Mouse (Mus musculus) T-cell, adult 2 months (primary cell): Measurements from ENCODE around the gene Mrpl35.
A peak's percentile ranks its signal among the peaks of the same experiment; 100 is the strongest.
"Not testable (repeated sequence)": the region's sequence is repeated elsewhere in the genome, so short reads cannot be mapped to it uniquely, and the experiment has no call there.

Experiments used
- DNase-seq: peaks from one replicate; pipeline ENCODE4 v3.0.0; 2022; ENCODE audit warnings: low spot score

Gene Mrpl35

GRCm38 (mm10) chr6:71826869-71827268, at the start of gene Mrpl35:
TSS of gene Mrpl35 (minus strand) at chr6:71826969.
- no peak for DNase-seq

DNA sequence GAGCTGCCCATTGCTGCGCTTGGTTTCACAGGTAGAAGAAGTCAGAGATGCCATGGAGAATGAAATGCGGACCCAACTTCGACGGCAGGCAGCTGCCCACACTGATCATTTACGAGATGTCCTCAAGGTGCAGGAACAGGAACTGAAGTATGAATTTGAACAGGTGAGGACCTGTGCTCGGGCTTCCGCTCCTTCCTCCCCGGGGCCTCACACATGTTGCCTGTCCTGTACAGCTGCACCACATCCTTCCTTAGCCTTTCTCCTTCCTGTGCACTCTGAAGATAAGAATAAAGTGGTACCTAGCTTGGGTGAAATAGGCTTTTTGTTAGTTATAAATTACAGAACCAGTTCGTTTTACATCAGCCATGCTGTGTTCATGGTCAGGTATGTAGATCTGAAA, 44.6 kb upstream of the Mrpl35 start:
- peak; percentile 27 for DNase-seq

DNA sequence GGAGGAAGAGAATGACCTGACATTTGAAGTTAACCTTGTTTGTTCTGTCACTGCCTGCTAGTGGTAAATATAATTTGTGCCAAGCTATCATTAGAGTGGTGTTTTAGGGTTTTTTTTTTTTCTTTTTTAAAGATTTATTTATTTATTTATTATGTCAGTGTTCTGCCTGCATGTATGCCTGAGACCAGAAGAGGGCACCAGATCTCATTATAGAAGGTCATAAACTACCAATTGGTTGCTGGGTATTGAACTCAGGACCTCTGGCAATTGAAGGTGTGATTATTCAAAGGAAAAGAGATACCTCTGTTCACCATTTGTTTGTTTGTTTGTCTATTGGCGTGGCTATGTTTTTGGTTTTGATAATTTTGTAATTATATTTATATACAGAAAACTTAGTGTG, 42.0 kb upstream of the Mrpl35 start:
- DNase-seq: no peak

DNA sequence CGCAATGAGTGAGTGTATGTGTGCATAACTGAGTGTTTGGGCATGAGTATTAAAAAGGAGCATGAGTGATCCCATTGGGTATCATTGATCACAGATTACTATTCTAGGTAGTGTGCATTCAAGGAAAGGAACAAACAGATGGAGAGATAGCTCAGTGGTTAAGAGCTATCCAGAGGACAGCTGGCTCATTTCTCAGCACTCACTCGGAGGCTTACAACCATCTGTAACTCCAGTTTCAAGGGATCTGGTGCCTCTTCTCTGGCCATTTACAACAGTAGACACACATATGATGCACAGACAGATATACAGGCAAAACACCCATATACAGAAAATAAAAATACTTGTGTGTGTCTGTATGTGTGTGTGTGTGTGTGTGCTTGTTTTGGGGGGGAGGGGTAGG, 41.0 kb upstream of the Mrpl35 start:
- no peak for DNase-seq

GRCm38 (mm10) chr6:71846906-71847305, 20.1 kb upstream of the Mrpl35 start:
- DNase-seq: not testable (repeated sequence)

GRCm38 (mm10) chr6:71840597-71841290, 14.0 kb upstream of the Mrpl35 start:
- no peak for DNase-seq

- DNase-seq: no peak
Measured at GRCm38 (mm10) chr6:71839815-71840214, 13.0 kb upstream of the Mrpl35 start.

- no peak for DNase-seq
Measured at GRCm38 (mm10) chr6:71836811-71837210, 10.0 kb upstream of the Mrpl35 start.

GRCm38 (mm10) chr6:71831581-71831960, 4.8 kb upstream of the Mrpl35 start:
- peak; percentile 95 for DNase-seq

GRCm38 (mm10) chr6:71830690-71831580, 4.2 kb upstream of the Mrpl35 start, which contains the start of gene Immt:
TSS of gene Immt (plus strand) at chr6:71831331.
- DNase-seq: peak; percentile 93

DNA sequence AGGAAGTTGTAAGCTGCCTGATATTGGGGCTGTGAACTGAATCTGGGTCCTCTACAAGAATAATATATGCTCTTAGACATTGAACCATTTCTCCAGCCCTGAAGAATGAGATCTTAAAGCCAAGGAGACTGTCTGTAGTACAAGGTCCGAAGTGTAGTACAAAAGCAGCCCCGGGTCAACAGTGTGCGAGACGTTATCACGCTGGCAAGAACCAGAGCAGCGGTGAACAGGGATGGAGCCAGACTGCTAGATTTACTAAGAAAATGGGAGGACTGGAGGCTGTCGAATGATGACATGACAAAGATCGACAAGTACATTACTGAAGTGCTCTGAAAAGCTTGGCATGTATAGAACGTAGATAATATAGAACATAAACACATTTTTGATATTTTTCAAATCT, 3.0 kb upstream of the Mrpl35 start:
- no peak for DNase-seq

- DNase-seq: no peak
Measured at GRCm38 (mm10) chr6:71823961-71824360, 2.8 kb downstream of the Mrpl35 start.

DNA sequence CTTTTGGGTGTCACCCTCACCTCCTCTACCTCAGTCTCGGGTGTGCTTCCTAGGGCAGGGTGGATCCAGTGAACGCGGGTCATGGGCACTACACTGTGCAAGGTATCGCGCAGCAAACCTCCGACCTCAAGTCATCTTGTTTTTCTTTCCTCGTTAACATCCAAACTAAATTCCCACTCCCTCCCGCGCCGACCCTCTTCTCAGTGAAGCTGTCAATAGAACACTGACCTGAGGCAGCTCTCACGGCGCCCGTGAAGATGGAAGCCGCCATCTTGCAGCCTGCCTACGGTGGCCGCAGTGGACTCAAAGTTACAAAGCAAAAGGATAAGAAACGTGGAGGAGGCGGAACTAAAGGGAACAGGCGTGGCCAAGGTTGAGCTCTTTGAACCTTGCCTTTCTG, 3.3 kb downstream of the Mrpl35 start:
- peak; percentile 88 for DNase-seq

GRCm38 (mm10) chr6:71823085-71823484, 3.7 kb downstream of the Mrpl35 start:
- no peak for DNase-seq

DNA sequence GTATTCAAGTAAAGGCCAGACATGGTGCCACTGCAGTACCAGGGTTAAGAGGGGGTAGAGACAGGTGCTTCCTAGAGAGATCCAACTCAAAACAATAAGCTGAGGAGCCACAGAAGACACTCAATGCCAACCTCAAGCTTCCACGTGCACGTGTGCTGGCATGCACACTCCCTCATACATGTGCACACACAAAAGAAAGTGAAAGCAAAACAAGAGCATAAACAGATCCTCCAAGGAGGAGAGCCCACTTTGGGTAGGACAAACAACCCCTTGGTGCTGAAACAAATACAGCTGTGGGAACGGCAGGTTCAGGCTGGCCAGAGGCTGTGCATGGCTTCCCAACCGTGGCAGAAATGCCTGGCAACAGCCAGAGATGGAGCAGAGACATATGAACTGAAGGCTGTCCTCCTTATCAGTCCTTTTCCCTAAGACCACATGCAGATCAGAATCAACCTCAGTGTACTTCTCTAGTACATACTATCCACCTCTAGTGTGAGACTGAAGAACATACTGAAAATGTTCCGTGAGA, 6.9 kb downstream of the Mrpl35 start:
- no peak for DNase-seq

- no peak for DNase-seq
Measured at GRCm38 (mm10) chr6:71812820-71813219, 13.9 kb downstream of the Mrpl35 start.

DNA sequence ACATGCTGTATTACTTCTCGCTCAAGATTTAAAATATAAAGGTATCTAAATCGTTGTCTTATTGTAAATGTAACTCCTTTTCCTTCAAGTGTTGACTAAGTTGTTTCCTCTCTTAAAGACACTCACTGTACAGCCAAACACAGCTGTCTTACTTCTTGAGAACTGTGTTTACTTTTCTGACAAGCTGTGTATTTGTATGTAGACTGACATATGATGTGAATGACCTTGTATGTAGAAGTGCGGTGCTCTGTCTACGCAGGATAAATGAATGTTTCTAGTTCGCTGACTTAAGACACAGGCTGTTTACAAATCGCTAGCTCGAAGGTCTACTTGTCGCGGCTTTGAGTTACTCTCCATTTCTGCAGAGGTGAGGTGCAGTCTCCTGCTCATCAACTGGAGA, 16.9 kb downstream of the Mrpl35 start:
- DNase-seq: no peak

GRCm38 (mm10) chr6:71806713-71807112, 20.1 kb downstream of the Mrpl35 start:
- DNase-seq: no peak

- peak; percentile 62 for DNase-seq
Measured at GRCm38 (mm10) chr6:71804061-71804829, 22.5 kb downstream of the Mrpl35 start.

- no peak for DNase-seq
Measured at GRCm38 (mm10) chr6:71803609-71804008, 23.2 kb downstream of the Mrpl35 start.

DNA sequence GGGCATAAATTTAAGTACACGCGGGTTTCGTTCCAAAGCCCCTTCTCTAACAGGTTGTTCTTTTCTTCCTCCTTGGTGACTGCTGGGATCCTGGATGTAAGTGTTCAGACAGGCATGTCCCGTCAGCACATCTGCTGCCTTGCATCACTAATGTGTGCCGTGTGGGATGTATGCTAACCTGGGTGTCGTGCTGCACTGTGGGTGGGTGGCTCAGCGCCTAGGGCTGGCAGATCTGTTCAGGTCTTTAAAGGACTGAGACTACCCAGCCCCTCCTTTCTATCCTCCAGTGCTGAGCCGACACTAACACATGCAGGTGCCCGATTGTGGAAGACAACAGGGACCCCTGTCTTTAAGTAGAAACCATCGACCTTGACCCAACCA, 25.1 kb downstream of the Mrpl35 start:
- DNase-seq: no peak

- no peak for DNase-seq
Measured at GRCm38 (mm10) chr6:71801011-71801713, 25.6 kb downstream of the Mrpl35 start.
